ENCODE assay signal across 19 mouse cellular contexts in the genomic region with DNA sequence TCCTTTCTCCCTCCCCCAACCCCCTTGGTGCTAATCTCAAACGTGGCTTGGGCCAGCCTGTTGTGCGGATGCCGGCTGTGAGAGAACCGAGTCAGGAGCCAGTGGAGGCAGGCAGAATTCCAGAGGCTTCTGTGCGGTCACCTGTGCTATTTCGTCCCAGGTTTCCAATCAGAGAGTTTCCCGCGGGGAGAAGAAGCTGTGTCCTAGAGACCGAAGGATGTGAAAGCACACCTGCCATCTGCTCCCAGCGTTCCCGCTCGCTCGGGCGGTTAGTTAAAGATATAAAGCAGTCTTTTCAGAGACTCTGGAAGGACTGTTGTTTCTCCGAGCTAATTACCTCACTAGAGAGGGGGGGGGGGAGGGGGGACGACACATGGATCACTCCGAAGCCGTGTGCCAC. TPM values are rescaled to one million over a fixed set of nuclear protein-coding genes. Genes with fewer than 3 reads are reported as not detected.
A peak's percentile ranks its signal among the peaks of the same experiment; 100 is the strongest.
DNase-seq lines count a peak whose midpoint lies in the region; ATAC-seq lines count a peak whose summit lies in the region.
"Had no signal": no experiment of that assay in that cellular context is flagged by ENCODE, and none has a peak within 500 bp of the region (broad histone marks: within the 10 kb centered on the region; RNA-seq: fewer than 3 reads in every experiment).

No protein-coding gene starts in this region.

- WGBS in forebrain, embryonic 14.5 days: 3% methylated on average over 18 of the region's 18 CpGs
- WGBS in midbrain, embryonic 14.5 days: 17% methylated on average over 18 of the region's 18 CpGs

- peaks cover 10% of the 10 kb centered on the region for H3K4me1 ChIP-seq in forebrain, embryonic 14.5 days (ENCODE audit: control insufficient read depth, insufficient read depth, low read length)
- H3K4me1 ChIP-seq in midbrain, embryonic 14.5 days (ENCODE audit: control insufficient read depth, insufficient read depth, low read length): peaks cover 18% of the 10 kb centered on the region

- H3K4me2 ChIP-seq in forebrain, embryonic 14.5 days (ENCODE audit: low read length): 0 out of 2 replicates have a peak overlapping the region, but pooled peaks have one; percentile 12
- H3K4me2 ChIP-seq in midbrain, embryonic 14.5 days (ENCODE audit: low read length): no peak overlapping the region
- H3K4me2 ChIP-seq: heart, embryonic 11.5 days; limb, embryonic 13.5 days had no signal

- DNase-seq in cerebellum, postnatal 14 days: peak; percentile 41 to 50
- no peak for DNase-seq in cerebellum, adult 9-11 months
- DNase-seq in brain, adult 2 months (ENCODE audit: low read depth, low spot score): peak; percentile 50
- DNase-seq in forebrain, embryonic 14.5 days (ENCODE audit: low spot score): peak; percentile 43
- DNase-seq in midbrain, embryonic 14.5 days: peak; percentile 49
- DNase-seq in urinary bladder, adult 2 months (ENCODE audit: low spot score): no peak
- DNase-seq: adrenal gland, adult 8-10 months; B cell, adult 2 months; kidney, adult 9 months; lung, adult 18-20 months; lung, postnatal 4 days; thymus, postnatal 36 days had no signal

- no peak overlapping the region for H3K4me3 ChIP-seq in forebrain, embryonic 14.5 days (ENCODE audit: low read depth, low read length)
- H3K4me3 ChIP-seq in midbrain, embryonic 14.5 days (replicated peaks; ENCODE audit: low read depth, low read length): no peak overlapping the region
- H3K4me3 ChIP-seq: left cerebral cortex, adult 2 months; limb, embryonic 13.5 days had no signal

- peak overlapping the region; percentile 25; the same call in 1 of the 2 replicates for H3K9ac ChIP-seq in forebrain, embryonic 14.5 days (ENCODE audit: low read length)
- no peak overlapping the region for H3K9ac ChIP-seq in midbrain, embryonic 14.5 days (replicated peaks; ENCODE audit: low read length)
- H3K9ac ChIP-seq: limb, embryonic 13.5 days had no signal

- no peaks in the 10 kb centered on the region for H3K9me3 ChIP-seq in forebrain, embryonic 14.5 days (replicated peaks; ENCODE audit: control insufficient read depth, low read length)
- no peaks in the 10 kb centered on the region for H3K9me3 ChIP-seq in midbrain, embryonic 14.5 days (ENCODE audit: control insufficient read depth, low read length)
- H3K9me3 ChIP-seq: G1E; limb, embryonic 13.5 days had no signal

- H3K36me3 ChIP-seq in forebrain, embryonic 14.5 days (ENCODE audit: control insufficient read depth, insufficient read depth, low read length): no peaks in the 10 kb centered on the region
- H3K36me3 ChIP-seq in midbrain, embryonic 14.5 days (ENCODE audit: control insufficient read depth, insufficient read depth, low read length): peaks cover 3% of the 10 kb centered on the region; the same call in 1 of the 2 replicates
- H3K36me3 ChIP-seq: G1E; limb, embryonic 13.5 days had no signal

- no peak overlapping the region for H3K27ac ChIP-seq in forebrain, embryonic 14.5 days (ENCODE audit: low read depth, low read length)
- no peak overlapping the region; the same call in 1 of the 2 replicates for H3K27ac ChIP-seq in midbrain, embryonic 14.5 days (replicated peaks; ENCODE audit: low read depth, low read length)
- H3K27ac ChIP-seq: left cerebral cortex, adult 2 months; limb, embryonic 13.5 days had no signal

- peak; percentile 36; the same call in 1 of the 2 replicates for ATAC-seq in forebrain, embryonic 14.5 days
- ATAC-seq in midbrain, embryonic 14.5 days (ENCODE audit: low FRiP score, low TSS enrichment): no peak
- no peak for ATAC-seq in megakaryocyte progenitor cell, adult 5-6 weeks (replicated peaks; ENCODE audit: poor library complexity)

- H3K27me3 ChIP-seq in forebrain, embryonic 14.5 days (replicated peaks; ENCODE audit: control insufficient read depth, insufficient read depth, low read length): no peaks in the 10 kb centered on the region
- H3K27me3 ChIP-seq in midbrain, embryonic 14.5 days (ENCODE audit: control insufficient read depth, insufficient read depth, low read length): no peaks in the 10 kb centered on the region

RNA-seq across cellular contexts. Expression of gene Hrk, which starts 27.8 kb away (rescaled TPM):
- polyA plus RNA-seq in forebrain, embryonic 14.5 days (2014; fragmentation: Nextera tagmentation; extraction: Ambion mirVana): 1.1 and 1.7 TPM in 2 replicates
- polyA plus RNA-seq in midbrain, embryonic 14.5 days (2014; fragmentation: Nextera tagmentation; extraction: Ambion mirVana): 1.4 and 2.9 TPM in 2 replicates
- not detected in 2 replicates for total RNA-seq in megakaryocyte progenitor cell, adult 5-6 weeks (2015)
- total RNA-seq in megakaryocyte progenitor cell, adult 5-6 weeks (2017): not detected in 2 replicates
- polyA plus RNA-seq in urinary bladder, adult 2 months (2012; rRNA removed): 0.01 TPM in 2 replicates
- total RNA-seq: hematopoietic stem cell, adult 5-6 weeks had no signal
- polyA plus RNA-seq: G1E; heart, embryonic 11.5 days; large intestine, adult 2 months had no signal

RNA-seq across cellular contexts. Expression of gene Fbxw8, which starts 37.0 kb away (rescaled TPM):
- polyA plus RNA-seq in forebrain, embryonic 14.5 days (2014; fragmentation: Nextera tagmentation; extraction: Ambion mirVana): 17.1 and 19.5 TPM in 2 replicates
- 21.4 and 21.6 TPM in 2 replicates for polyA plus RNA-seq in midbrain, embryonic 14.5 days (2014; fragmentation: Nextera tagmentation; extraction: Ambion mirVana)
- total RNA-seq in megakaryocyte progenitor cell, adult 5-6 weeks (2015): 12.4 and 13.6 TPM in 2 replicates
- total RNA-seq in megakaryocyte progenitor cell, adult 5-6 weeks (2017): 20.1 and 24.5 TPM in 2 replicates
- 30.9 and 32.3 TPM in 2 replicates for polyA plus RNA-seq in urinary bladder, adult 2 months (2012; rRNA removed)

RNA-seq across cellular contexts. Expression of gene Rnft2, which starts 52.7 kb away (rescaled TPM):
- 10.7 and 11.3 TPM in 2 replicates for polyA plus RNA-seq in forebrain, embryonic 14.5 days (2014; fragmentation: Nextera tagmentation; extraction: Ambion mirVana)
- 14.8 and 16.4 TPM in 2 replicates for polyA plus RNA-seq in midbrain, embryonic 14.5 days (2014; fragmentation: Nextera tagmentation; extraction: Ambion mirVana)
- 1.2 TPM in 1 of 2 replicates, not detected in the other for total RNA-seq in megakaryocyte progenitor cell, adult 5-6 weeks (2015)
- total RNA-seq in megakaryocyte progenitor cell, adult 5-6 weeks (2017): 0.84 TPM in 1 of 2 replicates, not detected in the other
- 3.7 and 4.3 TPM in 2 replicates for polyA plus RNA-seq in urinary bladder, adult 2 months (2012; rRNA removed)
- total RNA-seq: hematopoietic stem cell, adult 5-6 weeks had no signal

RNA-seq across cellular contexts. Expression of gene 2410131K14Rik, which starts 52.8 kb away (rescaled TPM):
- 14.6 and 17.1 TPM in 2 replicates for polyA plus RNA-seq in forebrain, embryonic 14.5 days (2014; fragmentation: Nextera tagmentation; extraction: Ambion mirVana)
- polyA plus RNA-seq in midbrain, embryonic 14.5 days (2014; fragmentation: Nextera tagmentation; extraction: Ambion mirVana): 17.2 and 17.6 TPM in 2 replicates
- 1.4 and 1.6 TPM in 2 replicates for total RNA-seq in megakaryocyte progenitor cell, adult 5-6 weeks (2015)
- 1.6 and 2.6 TPM in 2 replicates for total RNA-seq in megakaryocyte progenitor cell, adult 5-6 weeks (2017)
- polyA plus RNA-seq in urinary bladder, adult 2 months (2012; rRNA removed): 9.9 and 10.3 TPM in 2 replicates

Comparison
In these comparisons a context has a peak if more than half of its experiments do, and no peak if none do; other contexts are left out.
1. DNase-seq: peak in cerebellum, postnatal 14 days (2 of 2), brain, adult 2 months (single experiment), forebrain, embryonic 14.5 days (single experiment) and midbrain, embryonic 14.5 days (single experiment); none in cerebellum, adult 9-11 months (single experiment) and urinary bladder, adult 2 months (single experiment).